Mouse (Mus musculus): ENCODE measurements around the gene Cyp2a5.
"Not testable (repeated sequence)": the region's sequence is repeated elsewhere in the genome, so short reads cannot be mapped to it uniquely, and the experiment has no call there.

- TF ChIP-seq CTCF (IDR thresholded peaks at IDR 0.05; ENCODE audit: control insufficient read depth, insufficient read depth, low read length); POLR2A (IDR thresholded peaks at IDR 0.05; ENCODE audit: borderline replicate concordance, control insufficient read depth, low read depth, low read length): not testable (repeated sequence)
Measured at GRCm38 (mm10) chr7:26831556-26832292, 3.4 kb upstream of the Cyp2a5 start.
